Mouse (Mus musculus) E14TG2a.4 (cell line): ENCODE measurements around the gene Hist1h1t.
"Not testable (repeated sequence)": the region's sequence is repeated elsewhere in the genome, so short reads cannot be mapped to it uniquely, and the experiment has no call there.

ENCODE experiments used
- H3K27me3 ChIP-seq: 2 replicates; pipeline ENCODE4 v1.6.1; 2014; ENCODE audit warnings: low read length, control low read depth; ENCODE audit not compliant: insufficient read depth
- H3K36me3 ChIP-seq: 2 replicates; pipeline ENCODE4 v1.6.1; 2014; ENCODE audit warnings: low read length, control low read depth; ENCODE audit not compliant: insufficient read depth
- H3K4me1 ChIP-seq: replicated peaks from 2 replicates; pipeline ENCODE4 v1.6.1; 2014; ENCODE audit warnings: low read depth, low read length, control low read depth
- H3K4me3 ChIP-seq: replicated peaks from 2 replicates; pipeline ENCODE4 v1.5.1; 2014; ENCODE audit warnings: mild to moderate bottlenecking, low read length
- H3K9me3 ChIP-seq: 2 replicates; pipeline ENCODE4 v1.6.1; 2014; ENCODE audit warnings: low read length, control low read depth
- CTCF ChIP-seq: conservative IDR thresholded peaks from 2 replicates; pipeline ENCODE4 v1.5.1; 2014; ENCODE audit warnings: low read length
- NANOG ChIP-seq: IDR thresholded peaks from 2 replicates; pipeline ENCODE4 v1.6.1; 2014; ENCODE audit warnings: borderline replicate concordance, low read length, mixed read lengths
- POU5F1 ChIP-seq: IDR thresholded peaks from 2 replicates; pipeline ENCODE4 v1.6.1; 2014; ENCODE audit warnings: low read length, borderline replicate concordance

The Hist1h1t gene

DNA sequence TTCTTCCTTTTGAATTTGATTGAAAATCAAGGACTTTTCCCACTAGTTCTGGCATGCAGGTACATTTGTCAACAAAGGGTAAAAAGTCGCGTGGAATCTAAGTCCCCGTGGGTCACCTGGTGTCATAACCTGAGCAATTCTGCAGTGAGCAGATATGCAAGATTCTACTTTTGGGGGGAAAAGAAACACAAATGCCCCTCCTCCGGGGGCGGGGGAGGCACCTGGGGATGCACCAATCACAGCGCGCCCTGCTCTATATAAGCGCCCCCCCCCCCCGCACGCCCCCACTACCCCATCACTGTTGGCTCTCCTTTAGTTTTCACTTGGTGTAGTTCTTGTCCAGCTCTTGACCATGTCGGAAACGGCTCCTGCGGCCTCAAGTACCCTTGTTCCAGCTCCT, at the start of gene Hist1h1t:
Hist1h1t (plus strand) TSS at position 301 of the 400 bp plus-strand sequence.
- TF ChIP-seq CTCF (no peak), NANOG (no peak), POU5F1 (no peak)
- H3K4me3 ChIP-seq, result peak within 1 kb of the TSS; percentile 45; the same call in 1 of the 2 replicates
- H3K4me1 ChIP-seq, result peaks cover 29% of the 10 kb centered on the region
- H3K27me3 ChIP-seq, result peaks cover 6% of the 10 kb centered on the region; the same call in 1 of the 2 replicates
- peaks cover 5% of the 10 kb centered on the region for H3K9me3 ChIP-seq
- no peaks in the 10 kb centered on the region; the same call in 1 of the 2 replicates for H3K36me3 ChIP-seq

DNA sequence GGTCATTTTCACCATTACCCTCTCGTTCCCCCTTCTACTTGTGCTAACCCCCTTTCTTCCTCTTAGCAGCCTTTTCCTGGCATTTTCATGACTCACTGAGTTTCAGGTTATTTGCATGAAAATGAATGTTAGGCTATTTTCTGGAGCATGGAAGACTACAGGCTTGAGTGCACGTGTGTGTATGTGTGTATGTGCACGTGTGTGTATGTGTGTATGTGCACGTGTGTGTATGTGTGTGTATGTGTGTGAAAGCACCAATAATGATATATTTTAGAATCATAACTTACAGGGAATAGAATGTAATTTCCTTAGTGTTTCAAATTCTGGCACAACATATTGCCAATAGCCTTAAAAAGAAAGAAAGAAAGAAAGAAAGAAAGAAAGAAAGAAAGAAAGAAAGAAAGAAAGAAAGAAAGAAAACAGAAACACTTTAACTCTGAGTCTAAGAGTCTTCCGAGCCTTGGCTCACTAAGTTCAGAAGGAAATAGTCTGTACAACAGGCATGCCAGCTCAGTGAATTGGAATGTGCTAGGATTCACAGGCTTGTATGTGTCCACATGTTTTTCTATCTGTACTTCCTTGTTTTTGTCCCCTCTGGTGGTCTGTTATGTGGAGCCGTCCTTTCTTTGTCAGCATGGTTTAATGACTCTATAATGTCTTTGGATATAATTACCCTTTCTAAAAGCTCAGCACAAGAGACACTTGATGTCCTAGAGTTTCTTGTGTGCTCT, 35.8 kb upstream of the Hist1h1t start:
- Histone ChIP-seq H3K4me1 (0 out of 2 replicates have a peak, but pooled peaks cover 2% of the 10 kb centered on the region), H3K4me3 (no peak overlapping the region), H3K9me3 (peaks cover 8% of the 10 kb centered on the region; the same call in 1 of the 2 replicates), H3K36me3 (no peaks in the 10 kb centered on the region), H3K27me3 (no peaks in the 10 kb centered on the region)
- TF ChIP-seq NANOG, result no peak
- TF ChIP-seq POU5F1, result no peak
- TF ChIP-seq CTCF, result no peak

DNA sequence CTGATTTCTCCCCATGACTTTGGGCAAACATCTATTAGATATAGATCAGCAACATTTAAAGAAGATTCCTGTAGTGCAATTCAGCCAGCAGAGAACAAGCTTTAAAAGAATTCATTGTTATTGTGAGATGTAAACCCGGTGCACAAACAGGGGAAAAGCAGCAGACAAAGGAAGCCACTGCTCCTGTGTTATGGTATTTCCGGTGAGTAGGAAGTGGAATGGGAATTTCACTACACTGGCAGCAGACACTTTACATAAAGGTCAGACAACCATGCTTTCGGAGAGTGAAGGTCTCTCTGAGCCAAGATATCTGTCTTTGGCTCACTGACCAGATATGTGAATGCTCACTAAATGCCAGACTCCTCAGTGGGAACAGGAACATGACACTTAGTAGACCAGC, 33.1 kb upstream of the Hist1h1t start:
- no peaks in the 10 kb centered on the region for H3K27me3 ChIP-seq
- no peaks in the 10 kb centered on the region for H3K9me3 ChIP-seq
- TF ChIP-seq NANOG (no peak), POU5F1 (no peak), CTCF (no peak)
- 0 out of 2 replicates have a peak, but pooled peaks cover 2% of the 10 kb centered on the region for H3K4me1 ChIP-seq
- no peaks in the 10 kb centered on the region for H3K36me3 ChIP-seq
- H3K4me3 ChIP-seq, result no peak overlapping the region

DNA sequence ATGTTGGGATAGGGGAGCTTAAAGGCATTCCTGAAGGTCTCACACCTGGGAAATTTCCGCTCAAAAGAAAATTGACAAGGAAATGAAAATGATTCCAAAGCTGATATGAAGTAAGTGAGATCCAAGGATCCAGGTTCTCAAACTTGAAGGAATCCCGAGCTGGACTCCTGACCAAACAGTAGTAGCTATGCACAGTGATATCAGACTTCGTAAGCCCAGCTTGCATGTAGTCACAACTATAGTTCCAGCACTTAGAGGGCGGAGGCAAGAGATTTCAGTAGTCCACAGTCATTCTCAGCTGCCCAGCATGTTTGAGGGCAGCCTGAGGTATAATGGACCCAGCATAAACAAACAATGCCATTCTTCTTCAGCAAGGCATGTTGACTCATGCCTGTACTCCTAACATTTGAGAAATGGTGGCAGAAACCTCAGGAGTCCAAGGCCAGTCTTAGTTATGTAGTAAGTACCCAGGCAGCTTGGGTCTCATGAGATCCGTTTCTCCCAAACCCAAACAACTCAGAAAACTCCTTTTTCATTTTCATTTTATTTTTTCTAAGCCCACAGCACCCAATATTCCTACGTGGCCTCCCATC, 13.5 kb upstream of the Hist1h1t start:
- no peaks in the 10 kb centered on the region for H3K36me3 ChIP-seq
- no peak for TF ChIP-seq NANOG
- TF ChIP-seq CTCF, result no peak
- no peak for TF ChIP-seq POU5F1
- no peaks in the 10 kb centered on the region for H3K9me3 ChIP-seq
- H3K4me3 ChIP-seq, result no peak overlapping the region; the same call in 1 of the 2 replicates
- H3K27me3 ChIP-seq, result no peaks in the 10 kb centered on the region
- H3K4me1 ChIP-seq, result peaks cover 15% of the 10 kb centered on the region

DNA sequence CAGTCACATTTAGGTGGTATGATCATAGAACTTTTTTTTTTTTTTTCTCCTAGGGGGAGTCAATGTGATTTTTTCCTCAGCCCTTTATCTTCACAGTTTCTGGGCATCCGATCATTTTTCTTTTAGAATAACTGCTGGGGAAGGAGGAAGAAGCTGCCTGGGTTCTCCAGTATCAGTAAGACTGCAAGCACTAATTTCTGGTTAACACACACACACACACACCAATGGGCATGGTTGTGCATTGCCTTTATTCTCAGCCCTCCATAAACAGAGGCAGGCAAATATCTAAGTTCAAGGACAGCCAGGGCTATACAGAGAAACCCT, 13.0 kb upstream of the Hist1h1t start:
- peak overlapping the region; percentile 71 for H3K4me3 ChIP-seq
- H3K9me3 ChIP-seq, result no peaks in the 10 kb centered on the region
- TF ChIP-seq CTCF (no peak), NANOG (no peak), POU5F1 (no peak)
- no peaks in the 10 kb centered on the region for H3K27me3 ChIP-seq
- H3K36me3 ChIP-seq, result no peaks in the 10 kb centered on the region
- H3K4me1 ChIP-seq, result peaks cover 15% of the 10 kb centered on the region

DNA sequence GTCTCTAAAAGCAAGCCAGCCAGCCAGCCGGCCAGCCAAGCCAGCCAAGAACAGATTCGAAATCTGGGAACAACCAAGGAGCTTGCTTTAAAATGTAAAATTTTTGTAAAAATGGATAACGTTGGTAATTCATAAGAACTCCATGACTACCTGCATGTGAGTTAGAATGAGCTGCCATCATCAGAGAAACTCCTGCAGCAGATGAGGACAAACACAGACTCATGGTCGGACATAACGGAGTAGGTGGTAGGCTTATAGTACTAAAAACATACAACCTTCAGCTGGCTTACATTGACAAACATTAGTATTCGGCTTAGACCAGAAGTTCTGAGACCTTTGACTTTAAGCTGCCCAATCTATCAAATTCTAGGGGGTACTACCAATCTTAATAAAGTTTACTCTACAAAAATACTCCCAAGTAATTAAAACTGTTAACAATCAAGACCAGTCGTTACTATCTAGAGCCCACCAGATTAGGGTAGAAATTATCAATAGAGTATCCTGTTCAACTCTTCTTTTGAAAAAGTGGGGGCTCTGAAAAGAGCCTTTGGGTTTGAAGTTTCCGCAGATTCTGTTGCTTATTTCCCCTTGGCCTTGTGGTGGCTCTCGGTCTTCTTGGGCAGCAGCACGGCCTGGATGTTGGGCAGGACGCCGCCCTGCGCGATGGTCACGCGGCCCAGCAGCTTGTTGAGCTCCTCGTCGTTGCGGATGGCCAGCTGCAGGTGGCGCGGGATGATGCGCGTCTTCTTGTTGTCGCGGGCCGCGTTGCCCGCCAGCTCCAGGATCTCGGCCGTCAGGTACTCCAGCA, 12.5 kb upstream of the Hist1h1t start:
- H3K36me3 ChIP-seq, H3K9me3 ChIP-seq, H3K27me3 ChIP-seq: not testable (repeated sequence)
- peak overlapping the region; percentile 71 for H3K4me3 ChIP-seq
- H3K4me1 ChIP-seq, result peaks cover 15% of the 10 kb centered on the region

DNA sequence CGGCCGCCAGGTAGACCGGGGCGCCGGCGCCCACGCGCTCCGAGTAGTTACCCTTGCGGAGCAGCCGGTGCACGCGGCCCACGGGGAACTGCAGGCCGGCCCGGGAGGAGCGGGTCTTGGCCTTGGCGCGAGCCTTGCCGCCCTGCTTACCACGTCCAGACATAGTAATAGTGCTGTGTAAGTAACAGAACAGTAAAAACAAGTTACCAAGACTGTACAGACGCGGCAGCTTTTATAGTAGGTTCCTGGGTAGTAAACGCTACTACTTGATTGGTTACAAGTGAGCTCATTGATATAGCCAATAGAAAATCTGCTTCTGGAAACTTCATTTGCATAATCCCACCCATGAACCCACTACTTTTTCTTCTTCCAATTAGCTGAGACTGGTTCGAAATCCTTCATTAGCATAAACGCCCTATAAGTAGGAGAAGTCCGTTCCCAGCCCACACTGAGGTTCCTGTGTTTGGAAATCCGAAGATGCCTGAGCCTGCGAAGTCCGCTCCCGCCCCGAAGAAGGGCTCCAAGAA, 11.8 kb upstream of the Hist1h1t start, which contains the start of the genes Hist1h2ac and Hist1h2bc:
Hist1h2ac (minus strand) TSS at position 194 of the 527 bp plus-strand sequence.
Hist1h2bc (plus strand) TSS at position 445 of the 527 bp plus-strand sequence.
- Histone ChIP-seq H3K27me3 (no peaks in the 10 kb centered on the region), H3K36me3 (no peaks in the 10 kb centered on the region), H3K9me3 (no peaks in the 10 kb centered on the region), H3K4me3 (peak within 1 kb of the TSS; percentile 71), H3K4me1 (peaks cover 15% of the 10 kb centered on the region)
- TF ChIP-seq NANOG (no peak), CTCF (no peak), POU5F1 (no peak)

DNA sequence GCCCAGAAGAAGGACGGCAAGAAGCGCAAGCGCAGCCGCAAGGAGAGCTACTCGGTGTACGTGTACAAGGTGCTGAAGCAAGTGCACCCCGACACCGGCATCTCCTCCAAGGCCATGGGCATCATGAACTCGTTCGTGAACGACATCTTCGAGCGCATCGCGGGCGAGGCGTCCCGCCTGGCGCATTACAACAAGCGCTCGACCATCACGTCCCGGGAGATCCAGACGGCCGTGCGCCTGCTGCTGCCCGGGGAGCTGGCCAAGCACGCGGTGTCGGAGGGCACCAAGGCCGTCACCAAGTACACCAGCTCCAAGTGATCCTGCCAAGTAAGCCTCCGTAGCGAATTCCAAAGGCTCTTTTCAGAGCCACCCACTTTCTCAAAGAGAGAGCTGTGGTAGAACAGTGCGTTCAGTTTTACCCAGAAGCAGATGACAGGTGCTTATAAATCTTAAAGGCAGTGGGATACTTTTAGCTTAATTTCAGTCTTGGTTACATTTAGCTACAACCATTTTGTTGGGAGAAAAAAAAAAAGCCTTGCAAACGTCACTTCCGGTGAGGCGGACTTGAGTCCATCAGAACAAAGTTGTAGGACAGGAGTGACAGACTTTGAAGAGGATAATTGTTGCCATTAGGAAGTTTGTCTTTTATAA, 11.2 kb upstream of the Hist1h1t start:
- Histone ChIP-seq H3K4me3 (peak overlapping the region; percentile 70), H3K4me1 (peaks cover 15% of the 10 kb centered on the region)
- not testable (repeated sequence) for H3K9me3 ChIP-seq, H3K36me3 ChIP-seq, H3K27me3 ChIP-seq
